Mouse (Mus musculus): ENCODE results near the gene Colgalt2.

The Colgalt2 gene

GRCm38 (mm10) chr1:152536416-152537018 lies 136.9 kb downstream of the Colgalt2 start:
- DNase-seq (ENCODE audit: low spot score) = no peak

- no peak for DNase-seq (ENCODE audit: low spot score)
Measured at GRCm38 (mm10) chr1:152537186-152537585, 137.6 kb downstream of the Colgalt2 start.

- no peak for DNase-seq (ENCODE audit: low spot score)
Measured at GRCm38 (mm10) chr1:152538817-152539216, 139.2 kb downstream of the Colgalt2 start.

- no peak for DNase-seq (ENCODE audit: low spot score)
Measured at GRCm38 (mm10) chr1:152540304-152540887, 140.8 kb downstream of the Colgalt2 start.

GRCm38 (mm10) chr1:152542747-152543378 lies 143.2 kb downstream of the Colgalt2 start:
- DNase-seq (ENCODE audit: low spot score) = no peak

GRCm38 (mm10) chr1:152543449-152544159 lies 144.0 kb downstream of the Colgalt2 start:
- no peak for DNase-seq (ENCODE audit: low spot score)

GRCm38 (mm10) chr1:152549061-152549738 lies 149.6 kb downstream of the Colgalt2 start:
- no peak for DNase-seq (ENCODE audit: low spot score)

- no peak for DNase-seq (ENCODE audit: low spot score)
Measured at GRCm38 (mm10) chr1:152550544-152550943, 150.9 kb downstream of the Colgalt2 start.

GRCm38 (mm10) chr1:152550973-152551372 lies 151.3 kb downstream of the Colgalt2 start:
- no peak for DNase-seq (ENCODE audit: low spot score)

GRCm38 (mm10) chr1:152553912-152554547 lies 154.4 kb downstream of the Colgalt2 start:
- DNase-seq (ENCODE audit: low spot score) = no peak

GRCm38 (mm10) chr1:152555944-152556573 lies 156.4 kb downstream of the Colgalt2 start:
- peak; percentile 78 for DNase-seq (ENCODE audit: low spot score)

- DNase-seq (ENCODE audit: low spot score) = peak; percentile 39
Measured at GRCm38 (mm10) chr1:152556576-152557281, 157.1 kb downstream of the Colgalt2 start.

Measured in lung, postnatal 25 days (tissue).